Mouse (Mus musculus) CH12.LX (cell line): ENCODE measurements around the gene Crybb2. TPM values are rescaled to one million over a fixed set of nuclear protein-coding genes. Genes with fewer than 3 reads are reported as not detected.

Experiments
- DNase-seq: peaks from one replicate; pipeline ENCODE4 v3.0.0-alpha.2; 2013; ENCODE audit errors: extremely low read depth
- H3K27ac ChIP-seq: 2 replicates; pipeline ENCODE4 v1.5.1; 2012; ENCODE audit warnings: low read depth, mild to moderate bottlenecking, control low read depth, moderate library complexity; ENCODE audit not compliant: insufficient read depth
- H3K27me3 ChIP-seq: replicated peaks from 2 replicates; pipeline ENCODE3; 2012; ENCODE audit warnings: inconsistent platforms
- H3K36me3 ChIP-seq, 2 experiments: replicated peaks in 1 of 2; 2 replicates each; pipeline versions ENCODE3 to v1.6.1; 2012; ENCODE audit warnings: inconsistent platforms in 1 of 2, low read length in 1 of 2, mild to moderate bottlenecking in 1 of 2, mixed read lengths in 1 of 2, moderate library complexity in 1 of 2; ENCODE audit not compliant: control insufficient read depth in 1 of 2, insufficient read depth in 1 of 2
- H3K4me1 ChIP-seq, 2 experiments: 2 replicates each; pipeline ENCODE4 v1.6.1; 2012; ENCODE audit warnings: inconsistent platforms in 1 of 2, moderate library complexity in 1 of 2; ENCODE audit not compliant: insufficient read depth in 2 of 2, control insufficient read depth in 1 of 2
- H3K4me2 ChIP-seq: 2 replicates; pipeline ENCODE4 v1.6.1; 2012; ENCODE audit warnings: low read depth, mild to moderate bottlenecking, control low read depth; ENCODE audit not compliant: poor library complexity, insufficient read depth, severe bottlenecking
- H3K4me3 ChIP-seq, 3 experiments: fragments of 150-350 bp in 1 of 3; sonication (generic) in 1 of 3; replicated peaks in 1 of 3; 2 replicates each; pipeline versions ENCODE3 to v1.5.1; 2011 to 2012; ENCODE audit warnings: low read depth in 2 of 3, low read length in 2 of 3, mild to moderate bottlenecking in 2 of 3, moderate library complexity in 2 of 3, control low read depth in 1 of 3, improper control_type of control experiment in 1 of 3, inconsistent platforms in 1 of 3, mixed read lengths in 1 of 3; ENCODE audit not compliant: poor library complexity in 1 of 3
- H3K79me2 ChIP-seq: replicated peaks from 2 replicates; pipeline ENCODE4 v1.6.1; 2012; ENCODE audit warnings: mild to moderate bottlenecking, moderate library complexity; ENCODE audit not compliant: control insufficient read depth, poor library complexity, insufficient read depth, severe bottlenecking; ENCODE audit errors: extremely low read depth
- H3K9ac ChIP-seq: 2 replicates; pipeline ENCODE4 v1.6.1; 2012; ENCODE audit warnings: low read depth, mild to moderate bottlenecking, control low read depth, moderate library complexity; ENCODE audit not compliant: insufficient read depth
- H3K9me3 ChIP-seq: replicated peaks from 2 replicates; pipeline ENCODE3; 2012; ENCODE audit warnings: low read length, inconsistent platforms, mixed read lengths
- BHLHE40 ChIP-seq: IDR thresholded peaks from 2 replicates; pipeline ENCODE4 v1.6.1; 2011; ENCODE audit warnings: mild to moderate bottlenecking, low read depth, low read length, improper control_type of control experiment
- CHD2 ChIP-seq: IDR thresholded peaks from 2 replicates; pipeline ENCODE4 v1.6.1; 2011; ENCODE audit warnings: low read length, improper control_type of control experiment
- E2F4 ChIP-seq: IDR thresholded peaks from 2 replicates; pipeline ENCODE4 v1.6.1; 2011; ENCODE audit warnings: low read depth, low read length, improper control_type of control experiment; ENCODE audit not compliant: insufficient replicate concordance
- ELF1 ChIP-seq: IDR thresholded peaks from 2 replicates; pipeline ENCODE4 v1.6.1; 2014; ENCODE audit warnings: low read depth, mild to moderate bottlenecking, inconsistent platforms, low read length, improper control_type of control experiment
- ETS1 ChIP-seq: conservative IDR thresholded peaks from 2 replicates; pipeline ENCODE4 v1.6.1; 2012; ENCODE audit warnings: low read depth, mild to moderate bottlenecking, inconsistent platforms, low read length, improper control_type of control experiment, moderate library complexity
- GABPA ChIP-seq: IDR thresholded peaks from 2 replicates; pipeline ENCODE4 v1.6.1; 2012; ENCODE audit warnings: low read depth, low read length, improper control_type of control experiment, inconsistent platforms; ENCODE audit not compliant: insufficient replicate concordance
- HCFC1 ChIP-seq: IDR thresholded peaks from 2 replicates; pipeline ENCODE4 v1.6.1; 2012; ENCODE audit warnings: low read depth, mild to moderate bottlenecking, inconsistent platforms, low read length, improper control_type of control experiment
- IRF4 ChIP-seq: IDR thresholded peaks from 2 replicates; pipeline ENCODE4 v1.6.1; 2014; ENCODE audit warnings: low read depth, mild to moderate bottlenecking, inconsistent platforms, low read length, improper control_type of control experiment
- JUND ChIP-seq: conservative IDR thresholded peaks from 2 replicates; pipeline ENCODE4 v1.6.1; 2011; ENCODE audit warnings: low read depth, low read length, improper control_type of control experiment
- MAFK ChIP-seq: IDR thresholded peaks from 2 replicates; pipeline ENCODE4 v1.6.1; 2011; ENCODE audit warnings: low read length, improper control_type of control experiment; ENCODE audit not compliant: insufficient replicate concordance
- MEF2A ChIP-seq: IDR thresholded peaks from 2 replicates; pipeline ENCODE4 v1.6.1; 2014; ENCODE audit warnings: low read depth, mild to moderate bottlenecking, inconsistent platforms, low read length, improper control_type of control experiment, borderline replicate concordance
- MYC ChIP-seq: IDR thresholded peaks from 2 replicates; pipeline ENCODE4 v1.6.1; 2011; ENCODE audit warnings: low read depth, mild to moderate bottlenecking, improper control_type of control experiment, low read length
- NELFE ChIP-seq: IDR thresholded peaks from 2 replicates; pipeline ENCODE4 v1.6.1; 2011; ENCODE audit warnings: low read depth, low read length, improper control_type of control experiment
- NRF1 ChIP-seq: IDR thresholded peaks from 2 replicates; pipeline ENCODE4 v1.6.1; 2014; ENCODE audit warnings: low read depth, mild to moderate bottlenecking, inconsistent platforms, low read length, improper control_type of control experiment, moderate library complexity
- POLR2A ChIP-seq: IDR thresholded peaks from 2 replicates; pipeline ENCODE4 v1.6.1; 2011; ENCODE audit warnings: low read depth, mild to moderate bottlenecking, improper control_type of control experiment, low read length
- POLR2AphosphoS2 ChIP-seq: IDR thresholded peaks from 2 replicates; pipeline ENCODE4 v1.6.1; 2011; ENCODE audit warnings: low read depth, low read length, improper control_type of control experiment
- TCF12 ChIP-seq: IDR thresholded peaks from 2 replicates; pipeline ENCODE4 v1.6.1; 2014; ENCODE audit warnings: low read depth, mild to moderate bottlenecking, inconsistent platforms, low read length, improper control_type of control experiment
- UBTF ChIP-seq: IDR thresholded peaks from 2 replicates; pipeline ENCODE4 v1.6.1; 2012; ENCODE audit warnings: low read depth, mild to moderate bottlenecking, inconsistent platforms, low read length, improper control_type of control experiment, moderate library complexity
- USF1 ChIP-seq: IDR thresholded peaks from 2 replicates; pipeline ENCODE4 v1.6.1; 2014; ENCODE audit warnings: low read depth, mild to moderate bottlenecking, inconsistent platforms, low read length, improper control_type of control experiment
- ZC3H11A ChIP-seq: IDR thresholded peaks from 2 replicates; pipeline ENCODE4 v1.6.1; 2012; ENCODE audit warnings: low read depth, mild to moderate bottlenecking, inconsistent platforms, low read length, improper control_type of control experiment
- ZKSCAN1 ChIP-seq: IDR thresholded peaks from 2 replicates; pipeline ENCODE4 v1.6.1; 2012; ENCODE audit warnings: low read depth, inconsistent platforms, low read length, improper control_type of control experiment, borderline replicate concordance
- ZMIZ1 ChIP-seq: IDR thresholded peaks from 2 replicates; pipeline ENCODE4 v1.6.1; 2012; ENCODE audit warnings: low read depth, mild to moderate bottlenecking, inconsistent platforms, low read length, improper control_type of control experiment
- ZNF384 ChIP-seq: IDR thresholded peaks from 2 replicates; pipeline ENCODE4 v1.6.1; 2012; ENCODE audit warnings: low read depth, low read length, improper control_type of control experiment, inconsistent platforms
- dilution Hi-C: fragments of 300-500 bp; cut with MboI; formaldehyde crosslinking; loops from 2 replicates; pipeline ENCODE4 v1.14.3; 2020; ENCODE audit warnings: low sequenced_read_pairs; ENCODE audit not compliant: extremely low pct_unique_long_range_greater_than_20kb, extremely low pct_ligation_motif_present
- in situ Hi-C: fragments of 300-500 bp; cut with MboI; formaldehyde crosslinking; loops from 3 replicates; pipeline ENCODE4 v1.14.3; 2019; ENCODE audit warnings: low sequenced_read_pairs, low pct_ligation_motif_present, low pct_unique_long_range_greater_than_20kb, mixed read lengths
- polyA plus RNA-seq: library from polyadenylated mRNA; unstranded; fragments of >175 nt; gene quantifications from 2 replicates; pipeline ENCODE4 v1.2.1, GENCODE M21; 2012; ENCODE audit warnings: low read depth; ENCODE audit not compliant: insufficient read length
- total RNA-seq, 2 experiments: library from RNA; depleted of rRNA; stranded (reverse); fragments of 300-350 nt in 1 of 2; fragments of >200 nt in 1 of 2; gene quantifications; 2 replicates each; pipeline ENCODE4 v1.2.3; 2012 to 2014

The Crybb2 gene
- total and polyA plus RNA-seq, 3 experiments: not detected

DNA sequence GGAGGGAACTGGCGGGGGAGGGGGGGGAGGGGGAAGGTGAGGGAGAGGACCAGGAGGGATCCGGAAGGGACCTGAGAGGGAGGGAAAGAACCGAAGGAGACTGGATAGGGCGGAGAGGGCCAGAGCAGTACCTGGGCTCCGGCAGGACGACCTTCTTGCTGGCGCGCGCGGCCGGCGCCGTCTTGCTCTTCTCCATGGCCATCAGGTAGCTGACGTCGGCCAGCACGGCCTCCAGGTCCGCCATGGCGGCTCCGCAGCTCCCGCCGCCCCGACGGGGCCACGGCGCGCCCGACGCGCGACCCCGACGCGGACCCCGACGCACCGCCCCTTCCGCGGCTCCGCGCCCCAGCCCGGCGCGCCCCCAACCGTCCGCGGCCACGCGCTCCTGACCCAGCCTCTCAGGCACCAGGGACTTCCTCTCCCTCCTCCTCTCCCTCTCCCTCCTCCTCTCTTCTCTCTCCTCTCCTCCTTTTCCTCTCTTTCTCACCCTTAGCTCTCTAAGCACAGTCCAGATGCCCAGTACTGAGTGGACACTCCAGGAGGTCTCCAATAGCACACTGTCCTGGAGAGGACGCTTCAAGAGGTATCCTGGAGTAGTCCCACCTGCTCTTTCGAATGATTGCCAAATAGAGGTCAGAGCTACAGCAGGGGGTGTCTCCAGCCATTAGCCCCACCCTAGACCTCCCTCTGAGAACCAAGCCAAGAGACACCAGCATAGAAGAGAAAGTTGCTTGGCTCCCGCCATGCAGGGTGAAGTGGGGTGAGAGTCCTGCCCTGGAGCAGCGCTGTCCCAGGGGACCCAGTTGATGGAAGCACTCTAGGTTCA, 54.5 kb downstream of the Crybb2 start, which contains the start of gene Grk3:
Gene Grk3, minus strand, starts transcription at position 556 of the 826 bp plus-strand sequence.
- dilution Hi-C loops: no loop called here
- Histone ChIP-seq H3K36me3 (no peaks in the 10 kb centered on the region), H3K4me1 (no peaks in the 10 kb centered on the region), H3K79me2 (no peaks in the 10 kb centered on the region), H3K9ac (no peak within 1 kb of the TSS), H3K4me2 (no peak within 1 kb of the TSS), H3K27ac (no peak within 1 kb of the TSS), H3K27me3 (no peaks in the 10 kb centered on the region), H3K4me3 (no peak within 1 kb of the TSS)
- no peak for DNase-seq
- in situ Hi-C loops: no loop called here
- TF ChIP-seq NRF1: no peak
- TF ChIP-seq JUND: no peak
- TF ChIP-seq GABPA: no peak
- TF ChIP-seq UBTF: no peak
- no peak for TF ChIP-seq BHLHE40
- TF ChIP-seq ZKSCAN1: no peak
- TF ChIP-seq IRF4: no peak
- no peak for TF ChIP-seq MYC
- TF ChIP-seq ZMIZ1: no peak
- no peak for TF ChIP-seq NELFE
- no peak for TF ChIP-seq HCFC1
- TF ChIP-seq ETS1: no peak
- no peak for TF ChIP-seq ZC3H11A
- no peak for TF ChIP-seq USF1
- TF ChIP-seq E2F4: no peak
- no peak for TF ChIP-seq MEF2A
- no peak for TF ChIP-seq TCF12
- TF ChIP-seq, all 38 proteins: peak for 0
- H3K9me3 ChIP-seq: peaks cover 85% of the 10 kb centered on the region

DNA sequence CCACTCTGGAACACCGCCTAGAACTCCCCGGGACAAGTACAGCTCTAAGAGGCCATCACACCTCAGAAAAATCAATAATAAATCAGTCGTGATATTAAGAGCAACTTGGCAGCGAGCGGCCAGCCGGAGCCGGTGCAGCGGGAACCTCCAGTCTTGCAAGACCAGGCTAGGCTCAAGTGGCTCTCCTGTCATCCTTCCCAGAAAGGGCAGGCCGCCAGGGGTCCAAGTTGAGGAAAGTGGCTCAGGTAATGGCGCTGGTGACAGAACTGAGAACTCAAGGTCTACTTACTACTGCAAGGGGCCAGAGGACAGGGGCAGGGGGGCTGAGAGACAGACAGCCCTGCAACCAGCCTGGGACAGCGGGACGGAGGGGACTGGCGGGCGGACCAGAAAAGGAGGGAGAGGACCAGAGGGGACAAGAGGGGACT, 55.1 kb downstream of the Crybb2 start:
- Histone ChIP-seq H3K27ac (no peak overlapping the region), H3K9ac (no peak overlapping the region), H3K79me2 (no peaks in the 10 kb centered on the region), H3K9me3 (peaks cover 84% of the 10 kb centered on the region), H3K36me3 (no peaks in the 10 kb centered on the region), H3K4me3 (no peak overlapping the region), H3K4me1 (no peaks in the 10 kb centered on the region), H3K27me3 (no peaks in the 10 kb centered on the region), H3K4me2 (no peak overlapping the region)
- dilution Hi-C loops (no loop called here), in situ Hi-C loops (no loop called here)
- no peak for DNase-seq
- TF ChIP-seq MYC (no peak), POLR2A (no peak), POLR2AphosphoS2 (no peak), NRF1 (no peak), IRF4 (no peak), ZC3H11A (no peak), HCFC1 (no peak), ELF1 (no peak), ZNF384 (no peak), CHD2 (no peak), ZKSCAN1 (no peak), ETS1 (no peak), MAFK (no peak)
